Mouse (Mus musculus): ENCODE data around the gene Elfn2. TPM values are rescaled to one million over a fixed set of nuclear protein-coding genes. Genes with fewer than 3 reads are reported as not detected.
A peak's percentile ranks its signal among the peaks of the same experiment; 100 is the strongest.

Elfn2 gene
- polyA plus RNA-seq, 1 experiment from 2014 or later, result 0.17 TPM

GRCm38 (mm10) chr15:78632387-78632786, 86.2 kb downstream of the Elfn2 start:
- WGBS, result 62% methylated on average over 2 of the region's 2 CpGs
- Histone ChIP-seq H3K9ac (ENCODE audit: low read depth, low read length) (no peak overlapping the region), H3K27me3 (replicated peaks; ENCODE audit: control insufficient read depth, insufficient read depth, low read length) (no peaks in the 10 kb centered on the region), H3K4me1 (replicated peaks; ENCODE audit: control insufficient read depth, insufficient read depth, low read length) (no peaks in the 10 kb centered on the region), H3K36me3 (ENCODE audit: control insufficient read depth, insufficient read depth) (no peaks in the 10 kb centered on the region), H3K4me3 (ENCODE audit: low read depth, low read length) (no peak overlapping the region), H3K9me3 (ENCODE audit: control insufficient read depth) (no peaks in the 10 kb centered on the region), H3K27ac (ENCODE audit: low read depth, low read length) (no peak overlapping the region), H3K4me2 (replicated peaks; ENCODE audit: low read depth) (no peak overlapping the region)
- no peak for ATAC-seq
- no peak for TF ChIP-seq CTCF (IDR thresholded peaks at IDR 0.05; ENCODE audit: low read depth)

- H3K9ac ChIP-seq (ENCODE audit: low read depth, low read length), result no peak overlapping the region
- no peak overlapping the region for H3K4me3 ChIP-seq (ENCODE audit: low read depth, low read length)
- WGBS, result 87% methylated on average over 13 of the region's 13 CpGs
- ATAC-seq, result no peak
- H3K27ac ChIP-seq (ENCODE audit: low read depth, low read length), result no peak overlapping the region
- no peak for TF ChIP-seq CTCF (IDR thresholded peaks at IDR 0.05; ENCODE audit: low read depth)
- H3K9me3 ChIP-seq (ENCODE audit: control insufficient read depth), result no peaks in the 10 kb centered on the region
- H3K4me1 ChIP-seq (replicated peaks; ENCODE audit: control insufficient read depth, insufficient read depth, low read length), result no peaks in the 10 kb centered on the region
- no peak overlapping the region for H3K4me2 ChIP-seq (replicated peaks; ENCODE audit: low read depth)
- H3K27me3 ChIP-seq (replicated peaks; ENCODE audit: control insufficient read depth, insufficient read depth, low read length), result no peaks in the 10 kb centered on the region
- H3K36me3 ChIP-seq (ENCODE audit: control insufficient read depth, insufficient read depth), result no peaks in the 10 kb centered on the region
These were observed 92.3 kb downstream of the Elfn2 start for GRCm38 (mm10) chr15:78626285-78626684.

GRCm38 (mm10) chr15:78624961-78625360, 93.6 kb downstream of the Elfn2 start:
- Histone ChIP-seq H3K27ac (ENCODE audit: low read depth, low read length) (no peak overlapping the region), H3K4me2 (replicated peaks; ENCODE audit: low read depth) (no peak overlapping the region), H3K27me3 (replicated peaks; ENCODE audit: control insufficient read depth, insufficient read depth, low read length) (no peaks in the 10 kb centered on the region), H3K9me3 (ENCODE audit: control insufficient read depth) (no peaks in the 10 kb centered on the region), H3K36me3 (ENCODE audit: control insufficient read depth, insufficient read depth) (no peaks in the 10 kb centered on the region), H3K4me3 (ENCODE audit: low read depth, low read length) (no peak overlapping the region), H3K4me1 (replicated peaks; ENCODE audit: control insufficient read depth, insufficient read depth, low read length) (no peaks in the 10 kb centered on the region), H3K9ac (ENCODE audit: low read depth, low read length) (no peak overlapping the region)
- TF ChIP-seq CTCF (IDR thresholded peaks at IDR 0.05; ENCODE audit: low read depth), result no peak
- 63% methylated on average over 3 of the region's 3 CpGs for WGBS
- ATAC-seq, result no peak

GRCm38 (mm10) chr15:78624431-78624950, 94.1 kb downstream of the Elfn2 start:
- no peak overlapping the region for H3K27ac ChIP-seq (ENCODE audit: low read depth, low read length)
- WGBS, result 47% methylated on average over 13 of the region's 13 CpGs
- ATAC-seq, result peak; percentile 39

DNA sequence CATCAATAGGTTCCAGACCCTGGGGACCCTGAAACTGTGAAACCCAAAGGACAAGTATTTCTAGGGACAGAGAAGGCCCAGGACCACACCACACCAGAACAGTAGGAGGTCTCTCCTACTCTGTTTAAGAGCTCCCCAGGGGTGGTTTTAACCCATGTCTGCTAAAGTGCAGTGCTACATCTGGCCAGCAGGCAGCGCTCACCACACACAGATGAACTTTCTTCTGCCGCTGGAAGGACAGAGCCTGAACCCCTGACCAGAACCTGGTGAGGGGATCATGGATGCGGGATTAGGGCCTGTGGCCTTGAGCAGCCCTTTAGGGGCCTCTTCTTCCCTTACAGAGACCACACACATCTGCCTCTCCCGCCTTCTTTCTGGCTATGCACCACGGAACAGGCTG, 95.1 kb downstream of the Elfn2 start:
- H3K9ac ChIP-seq (ENCODE audit: low read depth, low read length), result no peak overlapping the region

More at GRCm38 (mm10) chr15:78624431-78624950, 94.1 kb downstream of the Elfn2 start:
- TF ChIP-seq CTCF (IDR thresholded peaks at IDR 0.05; ENCODE audit: low read depth), result no peak
- H3K27me3 ChIP-seq (replicated peaks; ENCODE audit: control insufficient read depth, insufficient read depth, low read length), result no peaks in the 10 kb centered on the region
- no peaks in the 10 kb centered on the region for H3K36me3 ChIP-seq (ENCODE audit: control insufficient read depth, insufficient read depth)
- H3K9me3 ChIP-seq (ENCODE audit: control insufficient read depth), result no peaks in the 10 kb centered on the region
- no peak overlapping the region for H3K9ac ChIP-seq (ENCODE audit: low read depth, low read length)
- H3K4me2 ChIP-seq (replicated peaks; ENCODE audit: low read depth), result no peak overlapping the region
- H3K4me1 ChIP-seq (replicated peaks; ENCODE audit: control insufficient read depth, insufficient read depth, low read length), result no peaks in the 10 kb centered on the region
- no peak overlapping the region for H3K4me3 ChIP-seq (ENCODE audit: low read depth, low read length)

More for the DNA sequence above, 95.1 kb downstream of the Elfn2 start:
- no peaks in the 10 kb centered on the region for H3K36me3 ChIP-seq (ENCODE audit: control insufficient read depth, insufficient read depth)
- no peaks in the 10 kb centered on the region for H3K4me1 ChIP-seq (replicated peaks; ENCODE audit: control insufficient read depth, insufficient read depth, low read length)
- no peak for ATAC-seq
- H3K27ac ChIP-seq (ENCODE audit: low read depth, low read length), result no peak overlapping the region
- no peak overlapping the region for H3K4me3 ChIP-seq (ENCODE audit: low read depth, low read length)
- WGBS, result 9% methylated on average over 5 of the region's 5 CpGs
- no peaks in the 10 kb centered on the region for H3K27me3 ChIP-seq (replicated peaks; ENCODE audit: control insufficient read depth, insufficient read depth, low read length)
- no peak overlapping the region for H3K4me2 ChIP-seq (replicated peaks; ENCODE audit: low read depth)
- no peaks in the 10 kb centered on the region for H3K9me3 ChIP-seq (ENCODE audit: control insufficient read depth)
- TF ChIP-seq CTCF (IDR thresholded peaks at IDR 0.05; ENCODE audit: low read depth), result peak; percentile 95

Other genes with a start within 250 kb of the Elfn2 start
- 0.58 and 0.63 TPM in 2 replicates for gene Il2rb, start 223.5 kb downstream of the Elfn2 start, polyA plus RNA-seq (2015; fragmentation: Nextera tagmentation; extraction: Ambion mirVana)
- gene C1qtnf6, start 187.4 kb downstream of the Elfn2 start, polyA plus RNA-seq (2015; fragmentation: Nextera tagmentation; extraction: Ambion mirVana), result 14.3 and 16.0 TPM in 2 replicates
- 0.05 and 0.10 TPM in 2 replicates for gene Sstr3, start 174.1 kb downstream of the Elfn2 start, polyA plus RNA-seq (2015; fragmentation: Nextera tagmentation; extraction: Ambion mirVana)
- gene Rac2, start 146.0 kb downstream of the Elfn2 start, polyA plus RNA-seq (2015; fragmentation: Nextera tagmentation; extraction: Ambion mirVana), result 9.0 and 9.9 TPM in 2 replicates
- gene Cyth4, start 121.7 kb downstream of the Elfn2 start, polyA plus RNA-seq (2015; fragmentation: Nextera tagmentation; extraction: Ambion mirVana), result 2.5 and 3.1 TPM in 2 replicates
- 7.2 and 7.6 TPM in 2 replicates for gene Mfng, start 54.7 kb upstream of the Elfn2 start, polyA plus RNA-seq (2015; fragmentation: Nextera tagmentation; extraction: Ambion mirVana)
- 3.2 and 3.9 TPM in 2 replicates for gene Card10, start 84.3 kb upstream of the Elfn2 start, polyA plus RNA-seq (2015; fragmentation: Nextera tagmentation; extraction: Ambion mirVana)
- gene Cdc42ep1, start 123.9 kb upstream of the Elfn2 start, polyA plus RNA-seq (2015; fragmentation: Nextera tagmentation; extraction: Ambion mirVana), result 16.8 and 17.0 TPM in 2 replicates
- gene Lgals2, start 136.8 kb upstream of the Elfn2 start, polyA plus RNA-seq (2015; fragmentation: Nextera tagmentation; extraction: Ambion mirVana), result 787 and 833 TPM in 2 replicates
- gene Gga1, start 158.4 kb upstream of the Elfn2 start, polyA plus RNA-seq (2015; fragmentation: Nextera tagmentation; extraction: Ambion mirVana), result 40.1 TPM in 2 replicates
- gene Gm49510, start 180.9 kb upstream of the Elfn2 start, polyA plus RNA-seq (2015; fragmentation: Nextera tagmentation; extraction: Ambion mirVana), result 0.21 TPM in 1 of 2 replicates, not detected in the other
- 7.2 and 7.6 TPM in 2 replicates for gene Sh3bp1, start 181.0 kb upstream of the Elfn2 start, polyA plus RNA-seq (2015; fragmentation: Nextera tagmentation; extraction: Ambion mirVana)
- 3.3 and 4.2 TPM in 2 replicates for gene Pdxp, start 195.1 kb upstream of the Elfn2 start, polyA plus RNA-seq (2015; fragmentation: Nextera tagmentation; extraction: Ambion mirVana)
- gene Lgals1, start 208.0 kb upstream of the Elfn2 start, polyA plus RNA-seq (2015; fragmentation: Nextera tagmentation; extraction: Ambion mirVana), result 725 and 759 TPM in 2 replicates
- 24.8 and 26.0 TPM in 2 replicates for gene Nol12, start 216.2 kb upstream of the Elfn2 start, polyA plus RNA-seq (2015; fragmentation: Nextera tagmentation; extraction: Ambion mirVana)
- gene Triobp, start 229.0 kb upstream of the Elfn2 start, polyA plus RNA-seq (2015; fragmentation: Nextera tagmentation; extraction: Ambion mirVana), result 35.2 and 39.4 TPM in 2 replicates